Mouse (Mus musculus) spleen, postnatal 4 days (tissue): ENCODE results near the gene Zfp523.

Source experiments
- DNase-seq, 2 experiments: peaks; one replicate each; pipeline ENCODE4 v3.0.0; 2022; ENCODE audit warnings: low spot score in 2 of 2

Zfp523 gene

DNA sequence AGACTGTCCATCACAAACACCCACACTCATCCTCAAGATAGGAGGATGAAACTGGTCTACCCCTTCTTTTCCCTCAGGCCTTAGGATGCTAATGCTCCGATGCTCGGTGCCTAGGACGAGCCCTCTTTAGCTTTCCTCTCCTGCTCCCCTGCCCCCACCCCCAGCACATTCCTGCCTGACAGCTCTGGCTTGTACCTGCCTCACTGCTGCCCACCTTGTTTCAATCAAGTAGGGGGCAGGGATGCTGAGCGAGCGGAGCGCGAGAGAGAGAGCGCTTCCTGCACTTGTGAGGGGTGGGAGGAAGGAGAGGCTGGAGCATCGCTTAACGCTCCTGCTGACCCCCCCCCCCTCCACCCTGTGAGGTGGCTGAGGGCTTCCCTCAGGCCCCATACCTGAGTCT lies 16.6 kb upstream of the Zfp523 start:
- DNase-seq = no peak

DNA sequence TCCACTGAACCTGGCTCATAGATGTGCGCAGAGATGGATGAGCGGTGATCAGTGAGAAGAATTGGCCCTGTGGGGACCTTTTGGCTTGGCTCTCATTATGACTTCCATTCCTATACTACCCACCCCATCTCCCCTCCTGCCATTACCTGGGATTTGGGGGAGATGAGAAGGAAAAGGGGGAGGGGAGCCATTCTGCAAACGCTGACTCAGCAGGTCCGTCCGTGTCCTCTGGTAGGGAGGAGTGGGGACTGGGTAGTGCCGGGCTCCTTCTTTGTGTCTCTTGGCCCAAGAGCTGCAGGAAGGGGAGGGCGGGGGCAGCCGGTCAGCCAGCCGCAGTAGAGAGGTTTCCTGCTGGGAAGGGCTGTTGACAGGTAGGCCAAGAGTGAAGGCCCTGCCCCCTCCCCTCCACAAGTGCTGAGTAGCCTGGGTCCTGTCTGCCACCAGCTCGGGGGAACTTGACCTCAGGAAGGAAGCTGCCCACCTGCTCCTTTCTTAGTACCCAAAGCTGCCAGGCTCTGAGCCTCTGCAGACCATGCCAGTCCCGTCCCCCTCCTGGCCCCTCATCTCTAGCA lies 15.5 kb upstream of the Zfp523 start:
- no peak for DNase-seq

DNA sequence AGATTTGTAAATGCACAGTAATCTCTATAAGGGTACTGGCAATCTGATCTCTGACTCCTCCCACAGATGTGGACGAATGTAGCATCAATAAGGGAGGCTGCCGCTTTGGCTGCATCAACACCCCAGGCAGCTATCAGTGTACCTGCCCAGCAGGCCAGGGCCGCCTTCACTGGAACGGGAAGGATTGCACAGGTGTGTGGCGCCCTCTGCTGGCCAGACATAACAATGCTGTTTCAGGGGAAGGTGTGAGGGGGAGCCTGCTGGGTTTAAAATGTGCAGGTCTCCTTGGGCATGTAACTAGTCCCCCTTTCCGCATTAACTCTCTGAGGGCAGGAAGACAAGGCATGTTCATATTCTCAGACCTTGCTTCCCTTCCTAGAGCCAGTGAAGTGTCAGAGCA lies 13.3 kb upstream of the Zfp523 start:
- DNase-seq = peak; percentile 73 to 91

DNA sequence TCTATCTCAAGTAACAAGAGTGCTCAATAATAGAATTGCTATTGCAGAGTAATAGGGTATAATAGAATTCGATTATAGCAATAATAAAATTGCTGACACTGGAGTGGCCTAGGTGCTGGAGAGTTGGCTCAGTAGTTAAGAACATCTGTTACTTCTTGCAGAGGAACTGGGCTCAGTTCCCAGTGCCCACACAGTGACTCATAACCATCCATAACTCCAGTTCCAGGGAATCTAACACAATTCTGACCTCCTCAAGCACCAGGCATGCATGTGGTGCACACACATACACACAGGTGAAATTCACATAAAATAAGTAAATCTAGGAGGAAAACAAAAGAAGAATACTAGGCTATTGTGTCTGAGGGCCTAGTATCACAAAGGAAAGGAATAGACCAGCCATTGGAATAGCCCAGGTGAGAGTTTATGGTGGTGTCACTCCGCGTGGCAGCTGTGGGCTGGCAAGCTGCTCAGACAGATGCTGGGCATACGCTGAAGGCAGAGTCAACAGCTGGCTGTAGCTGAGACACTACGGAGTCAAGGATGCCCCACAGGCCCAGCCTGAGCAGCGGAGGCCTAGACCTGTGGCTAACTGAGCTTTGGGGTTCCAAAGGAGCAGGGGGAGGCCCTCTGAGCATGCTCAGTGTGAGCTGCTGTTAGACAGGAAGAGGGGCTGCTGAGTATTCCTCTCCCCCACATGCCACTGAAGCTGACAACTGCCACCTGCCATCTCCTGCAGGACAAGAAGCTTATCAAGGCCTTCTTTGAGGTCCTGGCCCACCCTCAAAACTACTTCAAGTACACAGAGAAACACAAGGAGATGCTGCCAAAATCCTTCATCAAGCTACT lies 6.2 kb upstream of the Zfp523 start:
- no peak for DNase-seq

DNA sequence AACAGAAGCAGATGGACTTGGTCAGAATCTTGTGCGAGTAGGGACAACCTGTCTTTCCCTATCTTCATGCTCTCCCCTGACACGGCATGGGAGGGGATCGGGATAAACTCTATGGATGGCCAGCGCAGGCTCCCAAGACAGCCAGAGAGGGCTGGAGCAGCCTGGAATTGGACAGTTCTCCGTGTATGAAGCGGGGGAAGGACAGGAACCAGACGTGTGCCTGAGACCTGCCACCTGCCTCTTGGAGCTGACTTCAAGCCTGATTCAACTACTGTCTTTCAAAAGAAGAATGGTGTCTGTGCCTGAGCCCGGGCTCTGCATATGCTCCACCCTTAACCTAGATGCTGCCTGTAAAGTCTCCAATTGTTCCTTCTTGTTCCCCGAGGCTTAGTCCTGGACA lies 4.2 kb upstream of the Zfp523 start:
- DNase-seq = no peak

DNA sequence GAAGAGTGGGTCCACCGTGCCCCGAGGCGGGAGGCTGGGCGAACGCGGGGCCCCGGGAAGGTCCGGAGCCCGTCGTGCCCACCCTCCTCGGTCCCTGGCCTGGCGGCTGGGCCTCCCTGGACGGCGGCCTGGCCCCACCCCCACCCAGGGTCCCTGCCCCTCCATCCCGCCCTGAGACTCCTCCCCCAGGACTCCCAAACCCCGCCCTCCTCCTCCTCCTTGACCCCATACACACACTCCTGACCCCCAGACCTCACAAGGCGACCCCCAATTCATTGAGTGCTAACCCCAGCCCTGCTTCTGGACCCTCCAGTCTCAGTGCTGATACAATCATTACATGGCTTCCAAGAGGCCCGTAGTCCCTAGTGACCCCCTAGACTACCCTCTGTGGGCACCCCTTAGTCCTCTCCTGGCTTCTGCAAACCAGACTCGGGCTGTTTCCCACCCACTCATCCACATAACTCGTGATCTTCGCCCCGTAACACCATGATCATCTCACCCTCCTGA lies 664 bp downstream of the Zfp523 start:
- no peak for DNase-seq

DNA sequence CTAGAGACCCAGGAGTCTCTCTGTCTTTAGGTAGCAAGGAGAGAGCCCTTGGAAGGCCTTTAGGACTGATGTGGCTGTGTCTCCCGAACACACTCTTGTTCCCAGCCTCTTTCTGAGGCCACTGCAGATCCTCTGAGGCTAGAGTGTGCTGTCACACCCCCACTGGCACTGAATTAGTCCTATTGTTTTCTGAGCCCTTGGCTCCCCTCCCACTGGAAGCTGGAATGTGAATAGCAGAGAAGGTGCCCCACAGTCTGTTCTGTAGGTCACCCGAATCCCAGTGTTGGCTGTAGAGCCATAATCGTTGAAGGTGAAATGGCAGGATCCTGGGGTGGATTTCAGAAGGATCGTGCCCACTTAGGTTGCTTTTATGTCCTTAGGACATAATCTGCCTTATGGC lies 3.4 kb downstream of the Zfp523 start:
- no peak for DNase-seq

DNA sequence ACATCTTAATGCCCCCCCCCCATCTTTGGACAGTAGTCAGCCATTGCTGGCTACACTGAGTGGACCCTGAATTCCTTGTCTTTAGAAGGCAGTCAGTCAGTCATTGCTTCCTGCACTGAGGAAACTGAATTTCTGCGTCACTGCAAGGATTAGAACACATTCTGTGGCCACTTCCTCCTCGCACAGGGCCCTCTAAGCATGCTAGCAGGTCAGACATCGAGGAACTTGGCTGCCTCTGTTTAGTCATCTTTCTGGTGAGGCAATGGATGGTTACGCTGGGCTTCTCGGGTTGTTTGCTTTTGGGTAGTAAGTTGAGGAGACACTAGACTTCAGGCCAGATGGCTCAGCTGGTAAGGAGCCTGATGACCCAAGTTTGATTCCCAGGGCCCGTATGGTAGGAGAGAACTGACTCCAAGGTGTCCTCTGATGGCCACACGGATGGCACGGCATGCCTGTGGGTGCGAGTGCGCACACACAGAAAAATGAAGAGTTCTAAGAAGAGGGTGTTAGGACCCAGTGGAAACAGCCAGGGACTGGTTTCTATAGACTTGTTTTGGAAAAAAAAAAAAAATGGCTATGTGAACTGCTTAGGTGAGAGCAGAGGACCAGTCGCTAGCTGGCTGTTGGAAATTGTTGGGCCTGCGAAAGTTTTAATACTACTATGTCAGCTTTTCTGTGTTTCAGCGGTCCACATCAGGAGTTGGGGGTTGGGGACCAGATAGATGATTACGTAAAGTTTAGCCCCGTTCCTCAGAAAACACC lies 4.0 kb downstream of the Zfp523 start:
- peak in 1 of 2 experiments; percentile 32 for DNase-seq

DNA sequence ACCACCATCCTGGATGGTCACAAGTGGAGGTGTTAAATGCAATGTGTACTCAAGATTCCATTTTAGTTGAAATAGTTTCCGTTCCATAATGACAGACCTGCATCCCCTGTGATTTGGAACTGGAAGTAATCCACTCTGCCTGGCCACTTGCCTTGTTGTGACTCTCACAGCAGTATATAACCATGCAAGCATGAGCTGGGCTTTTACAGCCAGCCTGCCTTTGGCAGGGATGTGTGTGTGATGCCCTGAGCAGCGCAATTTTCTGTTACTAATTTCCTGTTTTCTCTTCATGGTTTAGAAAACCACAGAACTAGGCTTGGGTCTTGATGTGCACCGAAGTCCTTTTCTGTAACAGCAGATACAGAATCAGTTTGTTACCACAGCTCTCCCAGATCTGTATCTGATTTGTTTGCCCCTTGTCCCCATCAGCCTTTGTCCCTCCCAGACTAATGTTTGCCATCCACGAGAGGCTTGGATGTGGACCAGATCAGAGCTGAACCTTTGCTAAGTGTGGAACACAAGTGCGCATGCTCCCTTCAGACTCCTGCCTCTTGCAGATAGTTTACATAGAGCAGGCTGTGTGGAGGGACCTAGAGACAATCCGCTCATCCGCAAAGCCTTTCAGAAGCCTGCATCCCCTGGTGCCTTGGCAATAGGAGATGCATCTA lies 8.2 kb downstream of the Zfp523 start:
- DNase-seq = no peak

DNA sequence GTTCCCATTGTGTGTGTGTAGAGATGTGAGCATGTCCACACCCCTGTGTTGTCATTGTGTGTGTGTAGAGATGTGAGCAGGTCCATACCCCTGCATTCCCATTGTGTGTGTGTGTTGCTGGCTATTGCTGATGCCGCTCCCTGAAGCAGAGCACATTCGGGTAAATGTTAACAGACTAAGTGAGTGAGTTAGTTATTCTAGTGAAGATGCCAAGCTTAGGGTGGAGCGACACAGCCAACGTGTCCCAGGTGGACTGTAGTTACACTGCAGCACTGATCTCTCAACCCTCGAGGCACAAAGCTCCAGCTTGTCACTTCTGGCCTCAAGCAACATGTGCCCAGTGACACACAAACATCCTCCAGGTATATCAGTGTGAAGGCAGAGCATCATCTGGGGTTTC lies 11.4 kb downstream of the Zfp523 start:
- DNase-seq = no peak

DNA sequence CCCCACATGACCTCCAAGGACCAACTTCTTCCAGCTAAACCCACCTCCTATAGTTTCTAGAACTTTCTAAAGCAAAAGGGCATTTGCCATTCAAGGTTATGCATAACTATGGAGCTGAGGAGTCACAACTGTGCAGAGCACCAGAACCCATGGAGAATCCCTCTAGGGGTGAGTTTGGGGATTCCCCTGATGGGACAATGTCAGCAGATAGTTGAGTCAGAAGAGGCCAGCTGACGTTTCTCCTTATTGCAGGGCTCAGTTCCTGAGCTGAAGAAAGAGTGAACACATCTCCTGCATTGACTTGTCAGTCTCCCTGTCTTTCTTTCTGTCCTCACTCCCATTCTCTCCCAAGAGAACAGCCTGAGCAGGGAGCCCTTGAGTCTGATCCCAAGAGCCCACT lies 15.8 kb downstream of the Zfp523 start:
- DNase-seq = no peak

DNA sequence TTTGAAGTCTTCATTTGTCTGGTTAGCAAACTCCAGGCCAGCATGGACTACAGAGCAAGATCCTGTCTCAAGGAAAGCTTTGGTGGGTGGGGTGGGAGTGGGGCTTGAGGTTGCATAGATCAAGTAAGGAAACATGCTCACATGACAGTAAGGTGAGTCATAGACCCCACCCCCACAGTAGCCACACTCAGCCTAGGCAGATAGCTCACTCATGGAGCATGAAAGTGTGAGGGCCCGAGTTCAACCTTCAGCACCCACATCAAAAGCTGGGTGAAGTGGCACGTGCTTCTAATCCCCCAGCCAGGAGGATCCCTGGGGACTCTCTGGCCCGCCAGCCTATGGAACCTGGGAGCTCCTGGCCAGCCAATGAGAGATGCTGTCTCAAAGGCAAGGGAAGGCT lies 16.6 kb downstream of the Zfp523 start:
- no peak for DNase-seq

DNA sequence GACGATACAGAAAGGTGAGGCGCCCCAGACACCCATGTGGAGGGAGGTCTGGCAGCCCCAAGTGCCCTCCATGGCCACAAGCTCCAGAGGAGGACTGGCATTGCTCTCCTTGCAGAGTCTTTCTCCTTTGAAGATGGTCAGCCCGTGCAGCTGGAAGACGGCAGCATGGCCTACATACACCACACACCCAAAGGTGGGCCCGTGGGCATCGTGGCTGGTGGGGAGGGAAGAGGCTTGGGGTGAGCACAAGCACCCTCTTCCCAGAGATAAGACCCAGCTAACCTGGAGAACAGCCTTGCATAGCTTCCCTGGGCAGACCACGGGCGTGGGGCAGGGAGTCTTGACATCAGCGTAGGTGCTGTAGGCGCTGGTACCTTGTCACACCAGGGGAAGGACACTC lies 18.1 kb downstream of the Zfp523 start:
- no peak for DNase-seq

DNA sequence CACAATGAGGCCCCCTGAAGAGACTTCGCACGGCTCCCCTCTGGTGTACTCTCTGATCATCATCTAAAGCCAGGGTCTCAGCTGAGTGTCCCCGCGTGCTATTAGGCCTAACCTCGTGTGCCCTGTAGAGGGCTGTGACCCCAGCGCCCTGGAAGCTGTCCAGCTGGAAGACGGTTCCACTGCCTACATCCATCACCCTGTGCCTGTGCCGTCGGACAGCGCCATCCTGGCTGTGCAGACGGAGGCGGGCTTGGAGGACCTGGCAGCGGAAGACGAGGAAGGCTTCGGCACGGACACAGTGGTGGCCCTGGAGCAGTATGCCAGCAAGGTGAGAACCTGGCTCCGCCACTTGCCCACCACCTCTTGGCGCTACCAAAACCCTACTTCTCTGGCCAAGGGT lies 20.7 kb downstream of the Zfp523 start:
- no peak for DNase-seq

DNA sequence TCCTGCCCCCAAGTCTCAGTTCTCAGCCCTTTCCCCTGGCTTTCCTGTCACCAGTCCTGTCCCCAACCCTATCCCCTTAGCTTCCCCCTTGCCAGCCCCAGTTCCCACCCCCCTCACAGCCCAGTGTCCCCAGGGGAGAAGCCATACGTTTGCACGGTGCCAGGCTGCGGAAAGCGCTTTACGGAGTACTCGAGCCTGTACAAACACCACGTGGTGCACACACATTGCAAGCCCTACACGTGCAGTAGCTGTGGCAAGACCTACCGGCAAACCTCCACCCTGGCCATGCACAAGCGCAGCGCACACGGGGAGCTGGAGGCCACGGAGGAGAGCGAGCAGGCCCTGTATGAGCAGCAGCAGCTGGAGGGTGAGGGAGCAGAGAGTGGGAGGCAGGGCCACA lies 25.1 kb downstream of the Zfp523 start:
- no peak for DNase-seq

DNA sequence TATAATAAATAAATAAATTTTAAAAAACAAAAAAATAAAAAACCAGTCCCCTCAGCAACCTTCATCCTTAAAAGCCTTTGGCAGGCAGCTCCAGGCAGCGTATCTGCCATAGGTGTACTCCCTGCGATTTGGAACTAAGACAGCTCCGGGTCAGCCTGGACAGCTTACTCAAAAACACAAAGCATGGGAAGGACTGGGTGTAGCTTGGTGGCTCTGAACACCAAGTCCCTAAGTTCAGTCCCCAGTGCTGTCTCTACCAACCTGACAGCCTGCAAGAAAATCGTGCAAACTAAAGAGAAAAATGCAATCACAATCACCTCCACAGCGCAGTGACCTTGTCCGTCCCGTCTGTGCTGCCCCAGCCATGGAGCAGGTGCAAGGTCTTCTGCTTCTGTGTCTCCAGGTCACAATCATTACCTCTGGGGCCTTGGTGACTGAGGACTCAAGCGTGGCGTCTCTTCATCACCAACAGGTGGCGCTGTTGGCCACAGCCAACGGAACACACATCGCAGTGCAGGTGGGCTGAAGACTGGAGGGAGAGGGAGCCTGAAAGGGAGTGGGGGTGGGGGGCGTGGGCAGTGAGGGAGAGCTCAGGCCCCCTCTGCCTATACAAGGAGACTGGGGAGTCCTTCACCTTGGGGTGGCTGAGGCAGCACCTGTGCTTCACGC lies 27.3 kb downstream of the Zfp523 start:
- peak; percentile 55 to 87 for DNase-seq

DNA sequence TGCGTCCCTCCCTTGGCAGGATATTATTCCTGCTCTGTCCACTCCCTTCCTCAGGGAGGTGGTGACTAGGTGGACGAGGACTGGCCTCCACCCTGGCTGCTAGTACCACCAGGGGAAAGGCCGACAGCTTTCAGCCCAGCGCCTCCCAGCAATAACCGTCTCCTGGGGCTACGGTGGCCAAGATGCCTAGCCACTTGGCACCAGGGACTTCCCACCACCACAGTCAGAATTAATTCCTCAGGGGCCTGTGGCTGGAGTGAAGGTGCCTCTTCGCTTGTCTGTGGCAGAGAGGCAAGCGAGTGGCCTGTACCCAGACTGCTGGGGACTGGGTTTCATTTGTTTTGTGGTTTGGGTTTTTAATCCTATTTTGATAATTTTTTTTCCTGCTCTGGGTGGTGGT lies 28.5 kb downstream of the Zfp523 start:
- no peak for DNase-seq

DNA sequence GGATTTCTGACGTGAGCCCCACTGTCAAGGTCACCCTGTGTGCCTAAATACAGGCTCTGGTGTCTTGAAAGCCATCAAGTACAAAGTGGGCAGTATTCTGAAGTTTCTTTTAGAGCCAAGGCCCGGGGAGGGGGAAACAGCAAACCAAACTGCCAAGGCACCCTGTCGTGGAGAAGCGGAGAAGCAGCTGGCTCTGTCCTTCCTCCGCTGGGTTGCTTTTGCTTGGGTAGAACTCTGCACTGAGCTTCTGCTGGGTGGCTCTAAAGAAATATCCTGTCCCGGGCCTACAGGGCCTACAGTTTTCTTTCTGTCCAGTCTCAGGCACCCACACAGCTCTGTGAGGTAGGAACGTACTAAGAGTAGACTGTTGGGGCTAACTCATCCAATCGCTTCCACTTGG lies 30.2 kb downstream of the Zfp523 start:
- DNase-seq = no peak

DNA sequence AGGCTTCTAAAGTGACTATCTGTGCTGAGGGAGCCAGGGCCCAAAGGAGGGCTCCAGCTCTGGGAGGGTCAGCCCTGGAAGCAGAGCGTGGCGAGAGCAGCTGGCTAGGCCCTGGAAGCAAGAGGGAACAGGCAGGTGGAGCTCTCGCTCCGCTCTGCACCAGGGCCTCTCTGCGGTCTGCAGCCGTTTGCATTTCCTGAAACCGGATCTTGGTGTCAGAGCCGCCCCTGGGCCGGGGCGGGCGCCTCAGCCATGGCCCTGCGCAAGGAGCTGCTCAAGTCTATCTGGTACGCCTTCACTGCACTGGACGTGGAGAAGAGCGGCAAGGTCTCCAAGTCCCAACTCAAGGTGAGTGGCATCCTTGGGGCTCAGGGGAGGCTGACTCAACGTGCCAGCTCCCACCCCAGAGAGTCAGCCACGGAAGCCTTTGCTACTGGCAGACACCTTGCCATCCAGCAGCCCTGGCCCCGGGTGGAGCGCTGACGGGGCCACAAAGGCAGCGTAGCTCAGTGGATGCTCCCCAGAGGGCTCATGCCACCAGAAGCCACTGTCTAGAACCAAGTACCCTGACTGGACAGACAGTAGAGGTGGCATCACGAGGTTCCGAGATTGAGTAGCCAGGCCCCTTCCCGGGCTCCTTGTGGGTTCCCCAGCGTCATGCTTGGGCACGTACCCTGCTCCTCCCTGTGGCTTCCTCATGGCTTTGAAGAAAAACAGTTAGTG lies 30.8 kb downstream of the Zfp523 start, which contains the start of gene Def6:
Def6 (plus strand) TSS at position 188 of the 723 bp plus-strand sequence.
- DNase-seq = peak; percentile 78 to 89

DNA sequence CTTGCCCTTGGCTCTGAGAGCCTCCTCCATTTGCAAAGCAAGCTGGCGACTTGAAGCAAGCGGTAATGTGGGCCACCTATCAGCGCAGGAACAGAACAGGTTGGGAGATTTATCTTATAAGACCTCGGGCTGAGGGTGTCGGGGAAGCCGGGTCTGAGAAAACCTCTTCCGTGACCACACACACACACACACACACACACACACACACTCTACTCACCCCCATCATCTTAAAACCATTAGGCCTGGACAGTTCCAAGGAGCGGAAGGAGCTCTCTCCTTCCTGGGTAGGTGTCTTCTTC lies 31.3 kb downstream of the Zfp523 start:
- no peak for DNase-seq
